Mouse (Mus musculus) embryonic facial prominence, embryonic 12.5 days (tissue): Measurements from ENCODE around the gene Rft1. TPM values are rescaled to one million over a fixed set of nuclear protein-coding genes. Genes with fewer than 3 reads are reported as not detected.
A peak's percentile ranks its signal among the peaks of the same experiment; 100 is the strongest.

Source experiments
- ATAC-seq: fragments of 200-750 bp; cut with Nextera tagmentation; 2 replicates; pipeline ENCODE4 v1.8.0; 2017; ENCODE audit not compliant: insufficient number of reproducible peaks, insufficient read depth, low FRiP score, low TSS enrichment
- H3K27ac ChIP-seq: fragments of 300-500 bp; sonication (generic); 2 replicates; pipeline ENCODE4 v1.5.1; 2016; ENCODE audit warnings: mild to moderate bottlenecking
- H3K27me3 ChIP-seq: fragments of 300-500 bp; sonication (generic); 2 replicates; pipeline ENCODE4 v1.6.1; 2016; ENCODE audit warnings: mild to moderate bottlenecking, moderate library complexity
- H3K36me3 ChIP-seq: fragments of 300-500 bp; sonication (generic); 2 replicates; pipeline ENCODE4 v1.6.1; 2016; ENCODE audit warnings: mild to moderate bottlenecking
- H3K4me1 ChIP-seq: fragments of 300-500 bp; sonication (generic); 2 replicates; pipeline ENCODE4 v1.6.1; 2016
- H3K4me2 ChIP-seq: fragments of 300-500 bp; sonication (generic); replicated peaks from 2 replicates; pipeline ENCODE4 v1.6.1; 2016; ENCODE audit warnings: mild to moderate bottlenecking, moderate library complexity
- H3K4me3 ChIP-seq: fragments of 300-500 bp; sonication (generic); 2 replicates; pipeline ENCODE4 v1.5.1; 2016; ENCODE audit warnings: mild to moderate bottlenecking
- H3K9ac ChIP-seq: fragments of 300-500 bp; sonication (generic); 2 replicates; pipeline ENCODE4 v1.6.1; 2016; ENCODE audit warnings: mild to moderate bottlenecking, moderate library complexity
- H3K9me3 ChIP-seq: fragments of 300-500 bp; sonication (generic); 2 replicates; pipeline ENCODE4 v1.6.1; 2016; ENCODE audit warnings: mild to moderate bottlenecking, moderate library complexity
- WGBS: fragments of 180-500 bp; shearing (Covaris S2); methylation state at CpG from one replicate; pipeline ENCODE4 v1.1.7; 2016; 5-methylcytosine and 5-hydroxymethylcytosine counted together
- polyA plus RNA-seq: library from polyadenylated mRNA; unstranded; fragments of >200 nt; fragmentation: Nextera tagmentation; extraction: Ambion mirVana; gene quantifications from 2 replicates; pipeline ENCODE4 v1.2.1, GENCODE M21; 2016

Rft1 gene
- polyA plus RNA-seq, 1 experiment from 2014 or later: 20.0 TPM

- Histone ChIP-seq H3K9ac (no peak overlapping the region), H3K9me3 (no peaks in the 10 kb centered on the region), H3K4me2 (no peak overlapping the region), H3K4me1 (no peaks in the 10 kb centered on the region), H3K27ac (no peak overlapping the region), H3K27me3 (no peaks in the 10 kb centered on the region), H3K4me3 (no peak overlapping the region), H3K36me3 (no peaks in the 10 kb centered on the region)
- no peak for ATAC-seq
- WGBS: 40% methylated on average over 3 of the region's 3 CpGs
Observed at GRCm38 (mm10) chr14:30648478-30648877, 5.7 kb upstream of the Rft1 start.

GRCm38 (mm10) chr14:30649745-30650144 lies 4.4 kb upstream of the Rft1 start:
- no peak overlapping the region for H3K27ac ChIP-seq
- H3K27me3 ChIP-seq: no peaks in the 10 kb centered on the region
- no peak overlapping the region for H3K4me2 ChIP-seq
- no peaks in the 10 kb centered on the region for H3K9me3 ChIP-seq
- H3K4me1 ChIP-seq: peaks cover under 1% of the 10 kb centered on the region; the same call in 1 of the 2 replicates
- no peaks in the 10 kb centered on the region for H3K36me3 ChIP-seq
- 81% methylated on average over 8 of the region's 8 CpGs for WGBS
- no peak overlapping the region for H3K4me3 ChIP-seq
- ATAC-seq: no peak
- no peak overlapping the region for H3K9ac ChIP-seq

GRCm38 (mm10) chr14:30650969-30651368 lies 3.2 kb upstream of the Rft1 start:
- no peaks in the 10 kb centered on the region for H3K27me3 ChIP-seq
- no peak overlapping the region for H3K9ac ChIP-seq
- H3K4me2 ChIP-seq: no peak overlapping the region
- H3K4me1 ChIP-seq: peaks cover 5% of the 10 kb centered on the region; the same call in 1 of the 2 replicates
- H3K36me3 ChIP-seq: no peaks in the 10 kb centered on the region
- no peaks in the 10 kb centered on the region for H3K9me3 ChIP-seq
- no peak for ATAC-seq
- no peak overlapping the region for H3K27ac ChIP-seq
- WGBS: 27% methylated on average over 4 of the region's 4 CpGs
- no peak overlapping the region for H3K4me3 ChIP-seq

- Histone ChIP-seq H3K4me3 (peak overlapping the region; percentile 91), H3K4me1 (peaks cover 5% of the 10 kb centered on the region; the same call in 1 of the 2 replicates), H3K4me2 (peak overlapping the region; percentile 71), H3K36me3 (peaks cover 14% of the 10 kb centered on the region; the same call in 1 of the 2 replicates), H3K9ac (peak overlapping the region; percentile 97), H3K27me3 (no peaks in the 10 kb centered on the region), H3K9me3 (no peaks in the 10 kb centered on the region), H3K27ac (no peak overlapping the region; the same call in 1 of the 2 replicates)
- WGBS: 46% methylated on average over 4 of the region's 4 CpGs
- ATAC-seq: no peak
Observed at GRCm38 (mm10) chr14:30654691-30655228, 600 bp downstream of the Rft1 start.

GRCm38 (mm10) chr14:30655531-30655930 lies 1.4 kb downstream of the Rft1 start:
- Histone ChIP-seq H3K36me3 (peaks cover 21% of the 10 kb centered on the region), H3K27ac (no peak overlapping the region), H3K4me1 (peaks cover 5% of the 10 kb centered on the region; the same call in 1 of the 2 replicates), H3K9ac (no peak overlapping the region), H3K9me3 (no peaks in the 10 kb centered on the region), H3K4me3 (no peak overlapping the region), H3K4me2 (no peak overlapping the region), H3K27me3 (no peaks in the 10 kb centered on the region)
- no peak for ATAC-seq
- 83% methylated on average over 1 of the region's 1 CpGs for WGBS

GRCm38 (mm10) chr14:30666061-30666460 lies 11.9 kb downstream of the Rft1 start:
- no peak overlapping the region for H3K4me2 ChIP-seq
- 68% methylated on average over 3 of the region's 3 CpGs for WGBS
- ATAC-seq: no peak
- no peak overlapping the region for H3K9ac ChIP-seq
- no peaks in the 10 kb centered on the region for H3K4me1 ChIP-seq
- no peak overlapping the region for H3K4me3 ChIP-seq
- H3K27me3 ChIP-seq: no peaks in the 10 kb centered on the region
- H3K27ac ChIP-seq: no peak overlapping the region
- H3K36me3 ChIP-seq: peaks cover 62% of the 10 kb centered on the region
- H3K9me3 ChIP-seq: no peaks in the 10 kb centered on the region

- H3K27ac ChIP-seq: no peak overlapping the region
- no peak overlapping the region for H3K4me2 ChIP-seq
- 89% methylated on average over 4 of the region's 4 CpGs for WGBS
- peaks cover 64% of the 10 kb centered on the region for H3K36me3 ChIP-seq
- ATAC-seq: no peak
- H3K4me3 ChIP-seq: no peak overlapping the region
- H3K4me1 ChIP-seq: no peaks in the 10 kb centered on the region
- no peaks in the 10 kb centered on the region for H3K9me3 ChIP-seq
- no peak overlapping the region for H3K9ac ChIP-seq
- H3K27me3 ChIP-seq: no peaks in the 10 kb centered on the region
Observed at GRCm38 (mm10) chr14:30666604-30667003, 12.4 kb downstream of the Rft1 start.

GRCm38 (mm10) chr14:30670161-30670560 lies 16.0 kb downstream of the Rft1 start:
- WGBS: 93% methylated on average over 6 of the region's 6 CpGs
- H3K27ac ChIP-seq: no peak overlapping the region
- H3K9ac ChIP-seq: no peak overlapping the region
- H3K4me1 ChIP-seq: no peaks in the 10 kb centered on the region
- H3K36me3 ChIP-seq: peaks cover 57% of the 10 kb centered on the region
- no peak for ATAC-seq
- H3K9me3 ChIP-seq: no peaks in the 10 kb centered on the region
- H3K4me2 ChIP-seq: no peak overlapping the region
- H3K4me3 ChIP-seq: no peak overlapping the region
- no peaks in the 10 kb centered on the region for H3K27me3 ChIP-seq

- no peak overlapping the region for H3K4me2 ChIP-seq
- WGBS: 72% methylated on average over 15 of the region's 15 CpGs
- no peaks in the 10 kb centered on the region for H3K4me1 ChIP-seq
- H3K4me3 ChIP-seq: no peak overlapping the region
- ATAC-seq: no peak
- H3K9me3 ChIP-seq: no peaks in the 10 kb centered on the region
- no peak overlapping the region for H3K9ac ChIP-seq
- no peaks in the 10 kb centered on the region for H3K27me3 ChIP-seq
- H3K27ac ChIP-seq: no peak overlapping the region
- peaks cover 57% of the 10 kb centered on the region for H3K36me3 ChIP-seq
Observed at GRCm38 (mm10) chr14:30671095-30671985, 17.2 kb downstream of the Rft1 start.

- Histone ChIP-seq H3K4me1 (no peaks in the 10 kb centered on the region), H3K27ac (no peak overlapping the region), H3K4me3 (no peak overlapping the region), H3K9me3 (no peaks in the 10 kb centered on the region), H3K36me3 (peaks cover 60% of the 10 kb centered on the region), H3K4me2 (no peak overlapping the region), H3K9ac (no peak overlapping the region), H3K27me3 (no peaks in the 10 kb centered on the region)
- WGBS: 8% methylated on average over 3 of the region's 3 CpGs
- ATAC-seq: 0 out of 2 replicates have a peak, but pooled peaks have one; percentile 84
Observed at GRCm38 (mm10) chr14:30671986-30672312, 17.8 kb downstream of the Rft1 start.

- ATAC-seq: no peak
- Histone ChIP-seq H3K27ac (no peak overlapping the region), H3K4me1 (no peaks in the 10 kb centered on the region), H3K4me3 (no peak overlapping the region), H3K27me3 (no peaks in the 10 kb centered on the region), H3K4me2 (no peak overlapping the region), H3K36me3 (peaks cover 52% of the 10 kb centered on the region), H3K9ac (no peak overlapping the region), H3K9me3 (no peaks in the 10 kb centered on the region)
- 77% methylated on average over 6 of the region's 6 CpGs for WGBS
Observed at GRCm38 (mm10) chr14:30674947-30675346, 20.8 kb downstream of the Rft1 start.

GRCm38 (mm10) chr14:30682131-30682530 lies 28.0 kb downstream of the Rft1 start:
- H3K4me3 ChIP-seq: no peak overlapping the region
- H3K9me3 ChIP-seq: no peaks in the 10 kb centered on the region
- no peak overlapping the region for H3K4me2 ChIP-seq
- no peak overlapping the region for H3K9ac ChIP-seq
- H3K36me3 ChIP-seq: peaks cover 77% of the 10 kb centered on the region
- H3K27ac ChIP-seq: no peak overlapping the region
- H3K27me3 ChIP-seq: no peaks in the 10 kb centered on the region
- H3K4me1 ChIP-seq: no peaks in the 10 kb centered on the region
- no peak for ATAC-seq
- 93% methylated on average over 3 of the region's 3 CpGs for WGBS
